ENCODE assay signal across 11 mouse cellular contexts in the genomic region with DNA sequence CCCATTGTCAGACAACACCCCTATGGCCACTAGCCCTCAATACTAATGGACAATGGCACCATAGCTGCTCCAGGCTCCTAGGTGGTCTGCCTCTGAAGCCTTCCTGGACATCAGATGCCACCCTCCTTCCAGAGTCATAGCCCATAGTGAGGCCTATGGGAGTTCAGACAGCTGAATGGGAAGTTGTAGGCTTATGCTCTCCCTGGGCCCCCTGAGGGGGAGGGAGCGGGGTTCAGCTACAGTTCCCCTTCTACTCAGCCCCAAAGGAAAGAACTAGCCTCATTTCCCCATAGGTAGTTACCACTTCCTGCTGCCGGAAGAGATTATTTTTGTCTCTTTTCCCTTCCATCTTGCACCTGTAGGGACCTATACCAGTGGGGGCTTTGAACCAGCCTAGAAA. TPM values are rescaled to one million over a fixed set of nuclear protein-coding genes. Genes with fewer than 3 reads are reported as not detected.
DNase-seq lines count a peak whose midpoint lies in the region; ATAC-seq and TF ChIP-seq lines count a peak whose summit lies in the region.
"Had no signal": no experiment of that assay in that cellular context is flagged by ENCODE, and none has a peak within 500 bp of the region (broad histone marks: within the 10 kb centered on the region; RNA-seq: fewer than 3 reads in every experiment).

No protein-coding gene starts in this region.

- TF ChIP-seq CTCF in stomach, postnatal 0 days (IDR thresholded peaks at IDR 0.05; ENCODE audit: low read depth): no peak
- TF ChIP-seq CTCF in small intestine, adult 2 months (IDR thresholded peaks at IDR 0.05; ENCODE audit: extremely low read depth, insufficient read length, insufficient replicate concordance, low read depth, low read length): no peak
- TF ChIP-seq CTCF in gastrocnemius, adult 2 months (IDR thresholded peaks at IDR 0.05): no peak

- 79% methylated on average over 2 of the region's 2 CpGs for WGBS in stomach, embryonic 16.5 days
- 66% methylated on average over 2 of the region's 2 CpGs for WGBS in stomach, postnatal 0 days
- WGBS in liver, embryonic 11.5 days: 64% methylated on average over 2 of the region's 2 CpGs
- 75% methylated on average over 2 of the region's 2 CpGs for WGBS in small intestine, adult 2 months

- DNase-seq in stomach, postnatal 0 days (ENCODE audit: low spot score): no peak
- DNase-seq in liver, embryonic 11.5 days (ENCODE audit: low spot score): no peak
- DNase-seq in gastrocnemius, postnatal 4 days (ENCODE audit: low spot score in 2 of 2): no peak
- no peak for DNase-seq in adrenal gland, adult 2 months
- DNase-seq in gastrocnemius, adult 2 months: no peak
- DNase-seq: cerebellum, adult 2 months; heart, postnatal 4 days had no signal

- TF ChIP-seq POLR2A in small intestine, adult 2 months (IDR thresholded peaks at IDR 0.05; ENCODE audit: low read depth, low read length): no peak

- no peak overlapping the region for H3K4me3 ChIP-seq in stomach, embryonic 16.5 days (replicated peaks; ENCODE audit: low read length)
- no peak overlapping the region for H3K4me3 ChIP-seq in stomach, postnatal 0 days (ENCODE audit: low read depth, low read length)
- H3K4me3 ChIP-seq in liver, embryonic 11.5 days (ENCODE audit: low read depth, low read length): no peak overlapping the region
- H3K4me3 ChIP-seq in small intestine, adult 2 months (ENCODE audit: low read depth, low read length): no peak overlapping the region
- no peak overlapping the region for H3K4me3 ChIP-seq in gastrocnemius, adult 2 months
- H3K4me3 ChIP-seq: forebrain, embryonic 15.5 days; left cerebral cortex, adult 2 months had no signal

- H3K4me1 ChIP-seq in stomach, embryonic 16.5 days (ENCODE audit: control insufficient read depth, insufficient read depth, low read length): no peaks in the 10 kb centered on the region
- H3K4me1 ChIP-seq in stomach, postnatal 0 days (replicated peaks; ENCODE audit: control insufficient read depth, insufficient read depth): no peaks in the 10 kb centered on the region
- peaks cover 2% of the 10 kb centered on the region for H3K4me1 ChIP-seq in liver, embryonic 11.5 days (replicated peaks; ENCODE audit: control insufficient read depth, insufficient read depth, low read length)
- peaks cover 4% of the 10 kb centered on the region for H3K4me1 ChIP-seq in small intestine, adult 2 months (ENCODE audit: control insufficient read depth, insufficient read depth, insufficient read length, low read length)

- no peaks in the 10 kb centered on the region for H3K36me3 ChIP-seq in stomach, embryonic 16.5 days (ENCODE audit: control insufficient read depth, insufficient read depth, low read length)
- H3K36me3 ChIP-seq in stomach, postnatal 0 days (ENCODE audit: control insufficient read depth, insufficient read depth, low read length): no peaks in the 10 kb centered on the region
- no peaks in the 10 kb centered on the region for H3K36me3 ChIP-seq in liver, embryonic 11.5 days (ENCODE audit: control insufficient read depth, insufficient read depth, low read length)
- no peaks in the 10 kb centered on the region for H3K36me3 ChIP-seq in small intestine, adult 2 months (ENCODE audit: control insufficient read depth, insufficient read depth, low read length)
- H3K36me3 ChIP-seq: forebrain, embryonic 15.5 days had no signal

- no peak for ATAC-seq in stomach, embryonic 16.5 days (ENCODE audit: insufficient read depth, low FRiP score)
- no peak for ATAC-seq in stomach, postnatal 0 days (ENCODE audit: low FRiP score, low TSS enrichment)
- ATAC-seq in liver, embryonic 11.5 days (replicated peaks; ENCODE audit: low FRiP score): no peak
- ATAC-seq: forebrain, embryonic 15.5 days had no signal

- no peak for TF ChIP-seq EP300 in stomach, postnatal 0 days (optimal IDR thresholded peaks at IDR 0.05)

- H3K4me2 ChIP-seq in stomach, embryonic 16.5 days (ENCODE audit: low read depth, low read length): 0 out of 2 replicates have a peak overlapping the region, but pooled peaks have one; percentile 45
- H3K4me2 ChIP-seq in stomach, postnatal 0 days (replicated peaks; ENCODE audit: low read depth): no peak overlapping the region; the same call in 1 of the 2 replicates
- H3K4me2 ChIP-seq in liver, embryonic 11.5 days: peak overlapping the region; percentile 75
- H3K4me2 ChIP-seq: forebrain, embryonic 15.5 days had no signal

- intact Hi-C loops in gastrocnemius, adult 2 months (cut with DNase I): no loop called here

- H3K9ac ChIP-seq in stomach, embryonic 16.5 days (ENCODE audit: low read length): no peak overlapping the region
- H3K9ac ChIP-seq in stomach, postnatal 0 days (ENCODE audit: low read length): no peak overlapping the region
- H3K9ac ChIP-seq in liver, embryonic 11.5 days (ENCODE audit: low read depth, low read length): no peak overlapping the region; the same call in 1 of the 2 replicates
- H3K9ac ChIP-seq: forebrain, embryonic 15.5 days had no signal

- no peaks in the 10 kb centered on the region for H3K9me3 ChIP-seq in stomach, embryonic 16.5 days (replicated peaks; ENCODE audit: control insufficient read depth, low read length)
- H3K9me3 ChIP-seq in stomach, postnatal 0 days (ENCODE audit: control insufficient read depth, low read length): no peaks in the 10 kb centered on the region
- no peaks in the 10 kb centered on the region for H3K9me3 ChIP-seq in liver, embryonic 11.5 days (ENCODE audit: control insufficient read depth, low read length)
- H3K9me3 ChIP-seq: forebrain, embryonic 15.5 days had no signal

- H3K27ac ChIP-seq in stomach, embryonic 16.5 days (ENCODE audit: low read length): no peak overlapping the region
- H3K27ac ChIP-seq in stomach, postnatal 0 days (replicated peaks): no peak overlapping the region
- peak overlapping the region; percentile 56 for H3K27ac ChIP-seq in liver, embryonic 11.5 days (ENCODE audit: low read depth, low read length)
- peak overlapping the region; percentile 86 for H3K27ac ChIP-seq in small intestine, adult 2 months (ENCODE audit: insufficient read depth, low read depth, low read length)
- H3K27ac ChIP-seq in gastrocnemius, adult 2 months: no peak overlapping the region
- H3K27ac ChIP-seq: forebrain, embryonic 15.5 days; left cerebral cortex, adult 2 months had no signal

- no peaks in the 10 kb centered on the region; the same call in 1 of the 2 replicates for H3K27me3 ChIP-seq in stomach, embryonic 16.5 days (ENCODE audit: control insufficient read depth, insufficient read depth, low read length)
- no peaks in the 10 kb centered on the region for H3K27me3 ChIP-seq in stomach, postnatal 0 days (ENCODE audit: control insufficient read depth, insufficient read depth, low read length)
- peaks cover 3% of the 10 kb centered on the region; the same call in 1 of the 2 replicates for H3K27me3 ChIP-seq in liver, embryonic 11.5 days (replicated peaks; ENCODE audit: control insufficient read depth, insufficient read depth, low read length)
- no peaks in the 10 kb centered on the region for H3K27me3 ChIP-seq in small intestine, adult 2 months (ENCODE audit: control insufficient read depth, insufficient read depth, low read length)
- H3K27me3 ChIP-seq: forebrain, embryonic 15.5 days had no signal

RNA-seq across cellular contexts. Expression of a gene that starts 10.1 kb away (rescaled TPM):
- polyA plus RNA-seq in stomach, embryonic 16.5 days (2015; fragmentation: Nextera tagmentation; extraction: Ambion mirVana): 4.7 and 5.7 TPM in 2 replicates
- 1.2 TPM in 2 replicates for polyA plus RNA-seq in stomach, postnatal 0 days (2015; fragmentation: Nextera tagmentation; extraction: Ambion mirVana)
- 10.2 and 12.9 TPM in 2 replicates for polyA plus RNA-seq in liver, embryonic 11.5 days (2014; fragmentation: Nextera tagmentation; extraction: Ambion mirVana)
- polyA plus RNA-seq in small intestine, adult 2 months (2012; rRNA removed): 16.7 and 22.9 TPM in 2 replicates
- total RNA-seq in gastrocnemius, postnatal 4 days (2021): 1 to 10 TPM; 2.4 to 2.8 TPM
- total RNA-seq in adrenal gland, adult 2 months (2021): 1 to 10 TPM; 3.2 to 4.0 TPM
- polyA plus RNA-seq in adrenal gland, adult 2 months (2012; rRNA removed): 9.9 and 11.1 TPM in 2 replicates
- under 1 TPM; 0.59 to 0.89 TPM for total RNA-seq in gastrocnemius, adult 2 months (2021)

RNA-seq across cellular contexts. Expression of a gene that starts 10.2 kb away (rescaled TPM):
- 126 and 134 TPM in 2 replicates for polyA plus RNA-seq in stomach, embryonic 16.5 days (2015; fragmentation: Nextera tagmentation; extraction: Ambion mirVana)
- 82.6 and 88.2 TPM in 2 replicates for polyA plus RNA-seq in stomach, postnatal 0 days (2015; fragmentation: Nextera tagmentation; extraction: Ambion mirVana)
- polyA plus RNA-seq in liver, embryonic 11.5 days (2014; fragmentation: Nextera tagmentation; extraction: Ambion mirVana): 210 TPM in 2 replicates
- polyA plus RNA-seq in small intestine, adult 2 months (2012; rRNA removed): 33.3 and 50.5 TPM in 2 replicates
- 10 to 100 TPM; 71.4 to 75.8 TPM for total RNA-seq in gastrocnemius, postnatal 4 days (2021)
- total RNA-seq in adrenal gland, adult 2 months (2021): 10 to 100 TPM; 69.6 to 93.8 TPM
- 53.6 and 56.1 TPM in 2 replicates for polyA plus RNA-seq in adrenal gland, adult 2 months (2012; rRNA removed)
- 10 to 100 TPM; 51.2 to 63.4 TPM for total RNA-seq in gastrocnemius, adult 2 months (2021)

RNA-seq across cellular contexts. Expression of a gene that starts 15.7 kb away (rescaled TPM):
- 9.8 and 12.9 TPM in 2 replicates for polyA plus RNA-seq in stomach, embryonic 16.5 days (2015; fragmentation: Nextera tagmentation; extraction: Ambion mirVana)
- 3.9 and 5.8 TPM in 2 replicates for polyA plus RNA-seq in stomach, postnatal 0 days (2015; fragmentation: Nextera tagmentation; extraction: Ambion mirVana)
- polyA plus RNA-seq in liver, embryonic 11.5 days (2014; fragmentation: Nextera tagmentation; extraction: Ambion mirVana): 0.42 and 0.95 TPM in 2 replicates
- polyA plus RNA-seq in small intestine, adult 2 months (2012; rRNA removed): 7.9 and 20.8 TPM in 2 replicates
- total RNA-seq in gastrocnemius, postnatal 4 days (2021): 1 to 10 TPM; 4.2 to 4.3 TPM
- total RNA-seq in adrenal gland, adult 2 months (2021): 1 to 10 TPM; 8.6 to 9.7 TPM
- polyA plus RNA-seq in adrenal gland, adult 2 months (2012; rRNA removed): 2.6 and 4.4 TPM in 2 replicates
- 1 to 10 TPM; 2.3 to 3.2 TPM for total RNA-seq in gastrocnemius, adult 2 months (2021)

RNA-seq across cellular contexts. Expression of a gene that starts 19.1 kb away (rescaled TPM):
- 63.3 and 65.5 TPM in 2 replicates for polyA plus RNA-seq in stomach, embryonic 16.5 days (2015; fragmentation: Nextera tagmentation; extraction: Ambion mirVana)
- polyA plus RNA-seq in stomach, postnatal 0 days (2015; fragmentation: Nextera tagmentation; extraction: Ambion mirVana): 19.2 and 19.7 TPM in 2 replicates
- 30.3 and 32.5 TPM in 2 replicates for polyA plus RNA-seq in liver, embryonic 11.5 days (2014; fragmentation: Nextera tagmentation; extraction: Ambion mirVana)
- 2.4 and 4.2 TPM in 2 replicates for polyA plus RNA-seq in small intestine, adult 2 months (2012; rRNA removed)
- 1 to 10 TPM; 7.9 to 9.6 TPM for total RNA-seq in gastrocnemius, postnatal 4 days (2021)
- 10 to 100 TPM; 20.2 to 29.6 TPM for total RNA-seq in adrenal gland, adult 2 months (2021)
- polyA plus RNA-seq in adrenal gland, adult 2 months (2012; rRNA removed): 3.1 and 4.3 TPM in 2 replicates
- total RNA-seq in gastrocnemius, adult 2 months (2021): 1 to 10 TPM; 1.4 to 1.7 TPM

RNA-seq across cellular contexts. Expression of a gene that starts 19.7 kb away (rescaled TPM):
- polyA plus RNA-seq in stomach, embryonic 16.5 days (2015; fragmentation: Nextera tagmentation; extraction: Ambion mirVana): 0.32 and 0.42 TPM in 2 replicates
- 0.42 and 0.67 TPM in 2 replicates for polyA plus RNA-seq in stomach, postnatal 0 days (2015; fragmentation: Nextera tagmentation; extraction: Ambion mirVana)
- 0.17 and 0.22 TPM in 2 replicates for polyA plus RNA-seq in liver, embryonic 11.5 days (2014; fragmentation: Nextera tagmentation; extraction: Ambion mirVana)
- polyA plus RNA-seq in small intestine, adult 2 months (2012; rRNA removed): 0.09 TPM in 1 of 2 replicates, not detected in the other
- not detected for total RNA-seq in gastrocnemius, postnatal 4 days (2021)
- total RNA-seq in adrenal gland, adult 2 months (2021): not detected
- polyA plus RNA-seq in adrenal gland, adult 2 months (2012; rRNA removed): not detected in 2 replicates
- total RNA-seq in gastrocnemius, adult 2 months (2021): not detected
- total RNA-seq: heart, postnatal 4 days; left cerebral cortex, adult 2 months had no signal

Comparison
In these comparisons a context has a peak if more than half of its experiments do, and no peak if none do; other contexts are left out.
1. H3K27ac ChIP-seq: peak in liver, embryonic 11.5 days (single experiment) and small intestine, adult 2 months (single experiment); none in stomach, embryonic 16.5 days (single experiment), stomach, postnatal 0 days (single experiment) and gastrocnemius, adult 2 months (single experiment).